Mouse (Mus musculus) lung, postnatal 0 days (tissue): ENCODE data around the gene Aff3. TPM values are rescaled to one million over a fixed set of nuclear protein-coding genes. Genes with fewer than 3 reads are reported as not detected.

Source experiments
- ATAC-seq: fragments of 200-750 bp; cut with Nextera tagmentation; 2 replicates; pipeline ENCODE4 v1.8.0; 2017; ENCODE audit warnings: moderate library complexity
- DNase-seq: peaks from one replicate; pipeline ENCODE4 v3.0.0-alpha.2; 2016; ENCODE audit warnings: low spot score
- H3K27ac ChIP-seq: fragments of 300-500 bp; sonication (generic); 2 replicates; pipeline ENCODE4 v1.5.1; 2014; ENCODE audit warnings: antibody characterized with exemption, mild to moderate bottlenecking, low read length, mixed read lengths
- H3K27me3 ChIP-seq: fragments of 300-500 bp; sonication (generic); replicated peaks from 2 replicates; pipeline ENCODE4 v1.6.1; 2014; ENCODE audit warnings: low read length, mixed read lengths; ENCODE audit not compliant: insufficient read depth
- H3K36me3 ChIP-seq: fragments of 300-500 bp; sonication (generic); 2 replicates; pipeline ENCODE4 v1.6.1; 2014; ENCODE audit warnings: low read length, mixed read lengths; ENCODE audit not compliant: insufficient read depth
- H3K4me1 ChIP-seq: fragments of 300-500 bp; sonication (generic); 2 replicates; pipeline ENCODE4 v1.6.1; 2014; ENCODE audit warnings: antibody characterized with exemption, low read depth, low read length, mixed read lengths; ENCODE audit not compliant: insufficient read depth
- H3K4me2 ChIP-seq: fragments of 300-500 bp; sonication (generic); replicated peaks from 2 replicates; pipeline ENCODE4 v1.6.1; 2014; ENCODE audit warnings: low read depth, mild to moderate bottlenecking, low read length, moderate library complexity, mixed read lengths
- H3K4me3 ChIP-seq: fragments of 300-500 bp; sonication (generic); 2 replicates; pipeline ENCODE4 v1.5.1; 2014; ENCODE audit warnings: low read depth, low read length
- H3K9ac ChIP-seq: fragments of 300-500 bp; sonication (generic); replicated peaks from 2 replicates; pipeline ENCODE4 v1.6.1; 2014; ENCODE audit warnings: low read depth, mild to moderate bottlenecking
- H3K9me3 ChIP-seq: fragments of 300-500 bp; sonication (generic); 2 replicates; pipeline ENCODE4 v1.6.1; 2016; ENCODE audit warnings: low read length, mixed read lengths
- CTCF ChIP-seq: IDR thresholded peaks from 2 replicates; pipeline ENCODE4 v1.5.1; 2016; ENCODE audit warnings: antibody characterized with exemption, mild to moderate bottlenecking
- EP300 ChIP-seq: IDR thresholded peaks from 2 replicates; pipeline ENCODE4 v1.6.1; 2016; ENCODE audit warnings: antibody characterized with exemption, mild to moderate bottlenecking, control low read depth
- WGBS: fragments of 180-500 bp; shearing (Covaris S2); extraction: QIAGEN DNeasy Blood & Tissue Kit; methylation state at CpG from one replicate; pipeline ENCODE4 v1.1.7; 2014; 5-methylcytosine and 5-hydroxymethylcytosine counted together
- polyA plus RNA-seq: library from polyadenylated mRNA; unstranded; fragments of >200 nt; fragmentation: Nextera tagmentation; extraction: Ambion mirVana; gene quantifications from 2 replicates; pipeline ENCODE4 v1.2.1, GENCODE M21; 2015

Gene Aff3
- polyA plus RNA-seq, 1 experiment from 2014 or later = 5.9 TPM

DNA sequence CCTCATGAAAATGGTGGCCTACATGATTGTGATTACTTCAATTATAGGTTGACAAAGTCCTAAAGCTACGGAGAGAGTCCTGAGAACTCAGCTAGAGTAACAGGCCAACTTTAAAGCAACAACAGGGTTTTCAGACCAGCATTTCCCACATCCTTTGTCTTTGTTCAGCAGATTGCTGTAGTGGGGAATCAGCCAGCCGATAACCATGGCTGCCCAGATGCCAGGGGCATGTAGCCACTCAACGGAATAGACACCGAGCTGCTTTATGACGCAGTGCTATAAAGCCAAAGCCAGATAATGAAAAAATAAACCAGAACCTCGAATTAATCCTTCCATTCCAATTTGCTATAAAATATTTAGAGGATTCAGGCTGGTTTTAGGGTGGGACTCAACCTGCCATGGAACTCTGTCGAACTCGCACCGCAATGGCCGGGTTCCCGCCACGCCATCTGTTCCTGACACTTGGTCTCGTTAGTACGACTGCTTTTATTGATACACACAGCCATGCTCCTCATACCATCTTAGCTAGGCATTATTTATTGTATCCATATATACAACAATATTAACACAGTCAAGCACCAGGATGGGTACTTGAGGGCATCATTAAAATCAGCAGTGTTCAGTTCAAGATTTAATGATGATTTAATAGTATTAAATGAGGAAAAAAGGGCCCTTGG lies 297.2 kb downstream of the Aff3 start:
- ATAC-seq = no peak
- H3K9ac ChIP-seq = no peak overlapping the region
- WGBS = 92% methylated on average over 14 of the region's 14 CpGs

DNA sequence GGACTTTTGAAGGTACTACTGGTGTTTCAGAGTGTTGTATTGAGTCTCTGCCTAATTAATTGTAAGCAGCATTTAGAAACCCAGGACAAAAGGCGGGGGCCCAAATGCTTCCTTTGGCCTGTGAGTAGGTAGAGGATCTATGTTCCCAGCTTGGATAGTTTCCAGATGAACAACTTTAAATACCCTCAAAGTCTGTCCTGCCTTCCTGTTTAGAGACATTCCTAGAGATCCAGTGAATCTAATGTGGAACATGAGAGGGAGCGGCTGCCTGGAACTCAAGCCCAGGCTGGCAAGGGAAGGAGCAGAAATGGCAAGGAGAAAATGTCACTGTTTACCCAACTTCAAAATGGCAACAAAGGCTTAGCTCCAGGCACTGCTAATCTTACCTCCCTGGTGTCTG lies 300.9 kb downstream of the Aff3 start:
- DNase-seq (no peak), ATAC-seq (no peak)
- Histone ChIP-seq H3K4me1 (no peaks in the 10 kb centered on the region), H3K27ac (no peak overlapping the region), H3K36me3 (no peaks in the 10 kb centered on the region), H3K27me3 (no peaks in the 10 kb centered on the region), H3K9ac (no peak overlapping the region), H3K9me3 (no peaks in the 10 kb centered on the region), H3K4me3 (no peak overlapping the region), H3K4me2 (no peak overlapping the region)
- TF ChIP-seq CTCF (no peak), EP300 (no peak)
- WGBS = 62% methylated on average over 2 of the region's 2 CpGs

More for the DNA sequence above, 297.2 kb downstream of the Aff3 start:
- Histone ChIP-seq H3K4me1 (no peaks in the 10 kb centered on the region), H3K27me3 (no peaks in the 10 kb centered on the region), H3K4me3 (no peak overlapping the region), H3K4me2 (no peak overlapping the region), H3K27ac (no peak overlapping the region), H3K9me3 (no peaks in the 10 kb centered on the region), H3K36me3 (no peaks in the 10 kb centered on the region)
- TF ChIP-seq CTCF = no peak
- TF ChIP-seq EP300 = no peak
- DNase-seq = no peak

DNA sequence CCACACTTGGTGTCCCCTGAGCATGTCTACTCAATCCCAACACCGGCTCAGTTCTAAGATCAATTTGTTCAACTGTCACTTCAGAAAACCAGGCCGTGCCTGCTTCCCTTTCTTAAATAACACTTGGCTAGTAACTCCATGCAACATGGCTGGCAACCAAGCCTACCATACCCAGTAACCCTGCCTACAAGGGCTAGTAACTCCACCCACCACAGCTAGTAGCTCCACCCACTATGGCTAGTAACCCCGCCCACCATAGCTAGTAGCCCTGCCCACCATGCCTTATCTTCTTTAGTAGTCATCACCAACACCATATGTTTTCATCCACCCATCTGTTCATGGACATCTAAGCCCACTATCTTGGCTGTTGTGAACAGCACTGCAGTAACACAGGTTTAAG lies 302.5 kb downstream of the Aff3 start:
- H3K4me3 ChIP-seq = no peak overlapping the region
- DNase-seq (no peak), ATAC-seq (no peak)
- H3K9ac ChIP-seq = no peak overlapping the region
- no peaks in the 10 kb centered on the region for H3K27me3 ChIP-seq
- H3K4me1 ChIP-seq = peaks cover 4% of the 10 kb centered on the region
- no peak overlapping the region for H3K27ac ChIP-seq
- no peak overlapping the region for H3K4me2 ChIP-seq
- WGBS = 76% methylated on average over 3 of the region's 3 CpGs
- TF ChIP-seq EP300 (no peak), CTCF (no peak)
- no peaks in the 10 kb centered on the region for H3K9me3 ChIP-seq
- no peaks in the 10 kb centered on the region for H3K36me3 ChIP-seq

DNA sequence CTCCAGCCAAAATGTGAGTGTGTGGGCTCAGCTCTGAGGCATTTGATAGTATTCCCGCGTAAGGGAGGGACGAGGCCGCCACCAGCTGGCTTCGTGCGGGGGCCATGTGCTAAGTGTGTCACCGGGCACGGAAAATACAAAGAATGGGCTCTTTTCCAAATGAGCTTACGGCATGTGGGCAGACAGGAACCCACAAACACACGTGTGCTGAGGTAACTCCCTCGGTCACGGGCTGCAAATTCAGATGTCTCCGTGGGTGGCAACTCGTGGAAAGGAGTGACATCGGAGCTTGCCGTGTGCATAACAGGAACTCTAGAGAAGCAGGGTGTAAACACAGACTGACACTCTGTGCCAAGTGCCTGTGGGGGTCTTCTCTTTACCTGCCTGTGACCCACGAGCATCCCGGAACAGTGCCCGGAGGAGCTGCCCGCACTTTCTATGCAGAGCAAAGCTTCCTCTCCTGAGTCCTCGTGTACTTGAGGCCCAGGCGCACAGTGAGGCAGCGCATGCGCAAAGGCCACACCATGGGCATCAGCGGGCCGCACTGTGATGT lies 305.9 kb downstream of the Aff3 start:
- TF ChIP-seq EP300 (no peak), CTCF (no peak)
- peak overlapping the region; percentile 38; the same call in 1 of the 2 replicates for H3K27ac ChIP-seq
- no peaks in the 10 kb centered on the region for H3K9me3 ChIP-seq
- no peaks in the 10 kb centered on the region for H3K27me3 ChIP-seq
- H3K36me3 ChIP-seq = no peaks in the 10 kb centered on the region
- DNase-seq (peak; percentile 44), ATAC-seq (peak; percentile 64)
- H3K9ac ChIP-seq = no peak overlapping the region
- H3K4me1 ChIP-seq = peaks cover 4% of the 10 kb centered on the region
- H3K4me2 ChIP-seq = peak overlapping the region; percentile 11
- no peak overlapping the region for H3K4me3 ChIP-seq
- 62% methylated on average over 26 of the region's 26 CpGs for WGBS

DNA sequence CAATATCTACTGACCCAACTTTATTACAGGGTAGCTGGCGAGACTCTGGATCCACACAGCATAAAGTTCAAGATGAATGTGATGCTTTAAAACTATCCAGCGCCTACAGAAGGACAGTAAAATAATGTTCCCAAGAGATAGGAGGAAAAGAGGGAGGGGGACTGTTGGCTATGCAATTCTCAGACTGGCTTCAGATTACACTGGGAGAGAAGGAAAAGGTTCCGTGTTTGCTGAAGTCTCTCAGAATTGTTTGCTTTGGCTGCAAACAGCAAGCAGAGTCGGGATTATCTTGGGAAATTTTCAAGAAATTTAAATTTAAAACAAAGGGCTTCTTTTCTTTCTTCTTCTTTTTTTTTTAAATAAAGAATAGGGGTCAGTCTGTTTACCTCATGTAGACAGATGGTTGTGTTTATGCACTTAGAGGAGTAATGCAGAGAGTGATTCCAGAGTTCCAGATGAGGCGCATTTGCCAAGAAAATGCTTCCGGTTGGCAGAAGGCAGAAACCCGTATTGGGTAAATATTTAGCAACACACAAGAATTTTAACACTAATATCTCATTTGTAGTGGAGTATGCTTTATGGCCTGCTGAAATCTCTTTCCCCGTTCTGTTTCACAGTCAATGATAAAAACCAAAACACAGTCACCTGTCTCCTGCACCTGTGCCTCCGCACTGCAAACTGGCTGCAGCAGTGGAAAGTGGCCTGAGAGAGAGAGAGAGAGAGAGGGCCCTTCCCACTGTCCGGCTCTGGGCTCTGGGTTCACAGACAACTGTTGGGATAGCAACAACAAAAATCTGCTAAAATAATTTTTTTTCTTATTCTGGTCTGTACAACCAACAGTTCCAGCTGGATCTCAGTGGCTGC lies 306.6 kb downstream of the Aff3 start:
- H3K4me3 ChIP-seq = no peak overlapping the region
- peak overlapping the region; percentile 38 for H3K27ac ChIP-seq
- peak overlapping the region; percentile 11 for H3K4me2 ChIP-seq
- H3K9me3 ChIP-seq = no peaks in the 10 kb centered on the region
- peaks cover 4% of the 10 kb centered on the region for H3K4me1 ChIP-seq
- no peak overlapping the region for H3K9ac ChIP-seq
- 29% methylated on average over 10 of the region's 10 CpGs for WGBS
- ATAC-seq (peak; percentile 66), DNase-seq (peak; percentile 78)
- peak; percentile 35; the same call in 1 of the 2 replicates for TF ChIP-seq EP300
- no peak for TF ChIP-seq CTCF
- H3K27me3 ChIP-seq = no peaks in the 10 kb centered on the region
- H3K36me3 ChIP-seq = no peaks in the 10 kb centered on the region

DNA sequence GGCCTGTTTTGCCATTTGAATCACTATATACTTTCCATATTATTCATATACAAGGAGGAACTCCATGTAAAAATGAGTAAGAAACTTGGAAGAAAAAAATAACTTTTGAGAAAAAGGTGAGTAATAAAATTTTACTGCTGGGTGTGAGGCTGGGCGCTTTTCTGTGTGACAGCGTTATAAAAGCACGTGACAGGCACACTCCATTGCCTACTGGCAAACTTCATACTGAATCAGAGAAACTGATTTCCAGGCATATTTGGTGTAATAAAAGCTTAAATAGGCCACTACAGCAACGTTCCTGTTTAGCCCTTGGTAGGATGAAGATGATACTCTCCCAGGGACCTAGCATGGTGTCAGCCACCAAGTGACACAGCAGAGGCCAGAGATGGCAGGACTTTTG lies 310.2 kb downstream of the Aff3 start:
- no peak overlapping the region for H3K9ac ChIP-seq
- H3K27ac ChIP-seq = no peak overlapping the region
- H3K36me3 ChIP-seq = no peaks in the 10 kb centered on the region
- no peak overlapping the region for H3K4me2 ChIP-seq
- DNase-seq (no peak), ATAC-seq (no peak)
- WGBS = 88% methylated on average over 4 of the region's 4 CpGs
- no peaks in the 10 kb centered on the region for H3K27me3 ChIP-seq
- TF ChIP-seq CTCF (no peak), EP300 (no peak)
- no peaks in the 10 kb centered on the region for H3K9me3 ChIP-seq
- H3K4me3 ChIP-seq = no peak overlapping the region
- H3K4me1 ChIP-seq = peaks cover 4% of the 10 kb centered on the region
